Mouse (Mus musculus): ENCODE data around the gene Cks1b. TPM values are rescaled to one million over a fixed set of nuclear protein-coding genes. Genes with fewer than 3 reads are reported as not detected.

Cks1b gene
- total RNA-seq, 2 experiments from 2014 or later: 5.1 to 5.4 TPM

Other genes with a start within 250 kb of the Cks1b start
- 10 to 100 TPM; 49.8 to 49.9 TPM for gene Scamp3, start 240.9 kb downstream of the Cks1b start, total RNA-seq (2021)
- 1 to 10 TPM; 4.6 to 5.5 TPM for gene Fam189b, start 235.2 kb downstream of the Cks1b start, total RNA-seq (2021)
- 10 to 100 TPM; 21.3 to 21.8 TPM for gene Gba, start 215.5 kb downstream of the Cks1b start, total RNA-seq (2021)
- gene Thbs3, start 203.2 kb downstream of the Cks1b start, total RNA-seq (2021): 1 to 10 TPM; 6.8 to 9.4 TPM
- 10 to 100 TPM; 58.0 to 60.0 TPM for gene Mtx1, start 191.3 kb downstream of the Cks1b start, total RNA-seq (2021)
- under 1 TPM; 0.14 to 0.46 TPM for gene Muc1, start 189.3 kb downstream of the Cks1b start, total RNA-seq (2021)
- 10 to 100 TPM; 82.3 to 87.0 TPM for gene Krtcap2, start 172.4 kb downstream of the Cks1b start, total RNA-seq (2021)
- gene Trim46, start 172.1 kb downstream of the Cks1b start, total RNA-seq (2021): under 1 TPM; 0.42 to 0.62 TPM
- 10 to 100 TPM; 50.0 to 52.3 TPM for gene Dpm3, start 159.0 kb downstream of the Cks1b start, total RNA-seq (2021)
- gene Slc50a1, start 147.8 kb downstream of the Cks1b start, total RNA-seq (2021): 10 to 100 TPM; 20.5 to 23.0 TPM
- gene Efna1, start 137.2 kb downstream of the Cks1b start, total RNA-seq (2021): 10 to 100 TPM; 28.3 to 42.6 TPM
- not detected for gene Efna3, start 95.4 kb downstream of the Cks1b start, total RNA-seq (2021)
- under 1 TPM; 0.19 to 0.22 TPM for gene Efna4, start 80.4 kb downstream of the Cks1b start, total RNA-seq (2021)
- 10 to 100 TPM; 56.5 to 62.6 TPM for gene Adam15, start 68.4 kb downstream of the Cks1b start, total RNA-seq (2021)
- not detected for gene Dcst2, start 56.4 kb downstream of the Cks1b start, total RNA-seq (2021)
- gene Dcst1, start 53.1 kb downstream of the Cks1b start, total RNA-seq (2021): not detected
- gene Zbtb7b, start 23.6 kb downstream of the Cks1b start, total RNA-seq (2021): 10 to 100 TPM; 20.8 to 23.5 TPM
- under 1 TPM; 0.24 to 0.72 TPM for gene Lenep, start 15.6 kb downstream of the Cks1b start, total RNA-seq (2021)
- gene Flad1, start 6.5 kb downstream of the Cks1b start, total RNA-seq (2021): 10 to 100 TPM; 44.0 to 55.1 TPM
- gene Shc1, start 60 bp upstream of the Cks1b start, total RNA-seq (2021): 10 to 100 TPM; 34.1 to 36.6 TPM
- 10 to 100 TPM; 13.8 to 16.6 TPM for gene Pygo2, start 11.8 kb upstream of the Cks1b start, total RNA-seq (2021)
- 10 to 100 TPM; 57.0 to 58.0 TPM for gene Pbxip1, start 18.3 kb upstream of the Cks1b start, total RNA-seq (2021)
- gene Pmvk, start 36.2 kb upstream of the Cks1b start, total RNA-seq (2021): 1 to 10 TPM; 7.0 to 9.2 TPM
- gene Kcnn3, start 101.8 kb upstream of the Cks1b start, total RNA-seq (2021): 1 to 10 TPM; 1.9 to 2.3 TPM